ENCODE assay signal across 7 mouse cellular contexts in the genomic region with DNA sequence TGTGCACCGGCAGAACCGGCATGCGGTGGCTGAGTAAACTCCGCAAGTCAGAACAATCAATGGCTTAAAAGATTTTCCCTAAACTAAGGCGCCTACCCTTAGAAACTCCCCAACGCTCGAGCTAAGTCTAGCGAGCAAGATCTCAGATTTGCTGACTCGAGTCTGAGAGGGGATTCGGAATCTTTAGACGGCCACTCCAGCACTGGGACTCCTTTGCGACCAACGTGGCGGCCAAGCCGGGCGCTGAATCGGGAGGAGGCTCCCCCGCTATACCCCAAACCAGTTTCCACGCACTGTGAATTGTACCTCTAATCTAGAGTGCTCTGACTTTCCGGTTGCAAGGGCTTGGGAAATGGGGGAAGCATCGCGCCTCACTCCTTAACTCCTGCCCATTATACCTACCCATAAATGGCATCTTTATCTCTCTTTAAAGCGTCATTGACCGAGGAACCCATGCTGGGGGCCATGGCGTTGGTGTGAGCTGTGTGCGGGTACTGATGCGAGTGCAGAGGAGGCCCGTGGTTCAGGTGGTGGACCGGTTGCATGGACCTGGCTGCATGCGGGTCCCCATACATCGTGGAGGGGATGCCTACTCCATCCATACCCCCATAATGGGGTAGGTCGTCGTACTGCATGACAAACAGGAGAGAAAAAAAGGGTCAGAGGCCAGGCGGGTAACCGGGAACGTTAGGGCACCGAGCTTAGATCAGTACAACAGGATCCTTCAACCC. TPM values are rescaled to one million over a fixed set of nuclear protein-coding genes. Genes with fewer than 3 reads are reported as not detected.
DNase-seq lines count a peak whose midpoint lies in the region; ATAC-seq and TF ChIP-seq lines count a peak whose summit lies in the region.

No protein-coding gene starts in this region.

- H3K27ac ChIP-seq in lung, embryonic 14.5 days (ENCODE audit: low read depth), result peak overlapping the region; percentile 100
- no peak overlapping the region for H3K27ac ChIP-seq in liver, embryonic 14.5 days
- peak overlapping the region; percentile 100 for H3K27ac ChIP-seq in stomach, embryonic 14.5 days (ENCODE audit: low read length)

- H3K4me2 ChIP-seq in lung, embryonic 14.5 days, result peak overlapping the region; percentile 62
- H3K4me2 ChIP-seq in liver, embryonic 14.5 days (ENCODE audit: low read depth), result peak overlapping the region; percentile 77
- peak overlapping the region; percentile 58 for H3K4me2 ChIP-seq in stomach, embryonic 14.5 days (replicated peaks; ENCODE audit: low read depth, low read length)

- H3K27me3 ChIP-seq in lung, embryonic 14.5 days (ENCODE audit: insufficient read depth, low read length), result no peaks in the 10 kb centered on the region
- peaks cover 59% of the 10 kb centered on the region for H3K27me3 ChIP-seq in liver, embryonic 14.5 days (ENCODE audit: control insufficient read depth, insufficient read depth, low read length)
- no peaks in the 10 kb centered on the region for H3K27me3 ChIP-seq in stomach, embryonic 14.5 days (ENCODE audit: control insufficient read depth, insufficient read depth, low read length)

- H3K36me3 ChIP-seq in lung, embryonic 14.5 days (ENCODE audit: insufficient read depth), result peaks cover 41% of the 10 kb centered on the region
- no peaks in the 10 kb centered on the region for H3K36me3 ChIP-seq in liver, embryonic 14.5 days (replicated peaks; ENCODE audit: control insufficient read depth, insufficient read depth, low read depth)
- H3K36me3 ChIP-seq in stomach, embryonic 14.5 days (ENCODE audit: control insufficient read depth, insufficient read depth, low read length), result peaks cover 30% of the 10 kb centered on the region

- under 1% methylated on average over 37 of the region's 37 CpGs for WGBS in lung, embryonic 14.5 days
- under 1% methylated on average over 37 of the region's 37 CpGs for WGBS in liver, embryonic 14.5 days (ENCODE audit: insufficient replicate concordance)
- WGBS in stomach, embryonic 14.5 days, result 1% methylated on average over 37 of the region's 37 CpGs

- TF ChIP-seq EP300 in liver, embryonic 14.5 days (IDR thresholded peaks at IDR 0.05; ENCODE audit: low read depth), result no peak

- no peaks in the 10 kb centered on the region for H3K9me3 ChIP-seq in lung, embryonic 14.5 days (ENCODE audit: low read depth, low read length)
- H3K9me3 ChIP-seq in liver, embryonic 14.5 days (ENCODE audit: control insufficient read depth, low read length), result no peaks in the 10 kb centered on the region
- no peaks in the 10 kb centered on the region for H3K9me3 ChIP-seq in stomach, embryonic 14.5 days (ENCODE audit: control insufficient read depth, low read depth, low read length)

- intact Hi-C loops in heart, postnatal 14 days (cut with DNase I), result loop anchor here (5.0 kb wide), 2 partner anchors 69 to 1329 kb away; no protein-coding TSS in a partner anchor

- DNase-seq in lung, embryonic 14.5 days, result peak; percentile 57
- no peak for DNase-seq in lung, postnatal 36 days
- DNase-seq in embryo, embryonic 11 days, result peak; percentile 66
- DNase-seq in heart, postnatal 14 days, result peak; percentile 29 to 43
- DNase-seq in liver, embryonic 14.5 days (ENCODE audit: low read depth in 3 of 3, low spot score in 3 of 3), result no peak
- DNase-seq in gastrocnemius, postnatal 25 days, result no peak

- H3K4me3 ChIP-seq in lung, embryonic 14.5 days (ENCODE audit: low read depth, low read length), result peak overlapping the region; percentile 62
- peak overlapping the region; percentile 52 to 53 for H3K4me3 ChIP-seq in liver, embryonic 14.5 days (ENCODE audit: insufficient read depth in 1 of 2, low read depth in 2 of 2, low read length in 2 of 2)
- peak overlapping the region; percentile 46 for H3K4me3 ChIP-seq in stomach, embryonic 14.5 days (ENCODE audit: low read depth, low read length)

- ATAC-seq in lung, embryonic 14.5 days (ENCODE audit: insufficient read depth), result no peak
- ATAC-seq in liver, embryonic 14.5 days (ENCODE audit: insufficient read depth), result no peak
- ATAC-seq in stomach, embryonic 14.5 days (ENCODE audit: insufficient number of reproducible peaks, insufficient read depth, low FRiP score, low read depth), result no peak

- peak overlapping the region; percentile 86 for H3K9ac ChIP-seq in lung, embryonic 14.5 days
- peak overlapping the region; percentile 45 for H3K9ac ChIP-seq in liver, embryonic 14.5 days (replicated peaks)
- peak overlapping the region; percentile 100 for H3K9ac ChIP-seq in stomach, embryonic 14.5 days (replicated peaks; ENCODE audit: low read depth, low read length)

- no peaks in the 10 kb centered on the region for H3K4me1 ChIP-seq in lung, embryonic 14.5 days (ENCODE audit: insufficient read depth)
- H3K4me1 ChIP-seq in liver, embryonic 14.5 days (replicated peaks; ENCODE audit: control insufficient read depth in 2 of 2, insufficient read depth in 2 of 2, low read length in 1 of 2), result peaks cover 0 to 6% of the 10 kb centered on the region in 2 experiments; a peak in 1 of 4 replicates
- peaks cover 11% of the 10 kb centered on the region; the same call in 1 of the 2 replicates for H3K4me1 ChIP-seq in stomach, embryonic 14.5 days (ENCODE audit: control insufficient read depth, insufficient read depth, low read length)

- no peak for TF ChIP-seq CTCF in lung, embryonic 14.5 days (IDR thresholded peaks at IDR 0.05; ENCODE audit: low read depth)
- no peak for TF ChIP-seq CTCF in liver, embryonic 14.5 days (IDR thresholded peaks at IDR 0.05; ENCODE audit: low read depth)

RNA-seq across cellular contexts. Expression of a gene that starts 2.9 kb away (rescaled TPM):
- polyA plus RNA-seq in lung, embryonic 14.5 days (2014; fragmentation: Nextera tagmentation; extraction: Ambion mirVana), result 122 and 132 TPM in 2 replicates
- total RNA-seq in heart, postnatal 14 days (2021), result 10 to 100 TPM; 30.1 to 33.9 TPM
- polyA plus RNA-seq in liver, embryonic 14.5 days (2012; rRNA removed), result 4.8 and 6.2 TPM in 2 replicates
- 5.6 and 5.8 TPM in 2 replicates for polyA plus RNA-seq in liver, embryonic 14.5 days (2014; fragmentation: Nextera tagmentation; extraction: Ambion mirVana)
- 151 and 155 TPM in 2 replicates for polyA plus RNA-seq in stomach, embryonic 14.5 days (2014; fragmentation: Nextera tagmentation; extraction: Ambion mirVana)
- total RNA-seq in gastrocnemius, postnatal 25 days (2021), result 1 to 10 TPM; 2.7 to 4.0 TPM

Comparison
In these comparisons a context has a peak if more than half of its experiments do, and no peak if none do; other contexts are left out.
1. DNase-seq: peak in lung, embryonic 14.5 days (single experiment), embryo, embryonic 11 days (single experiment) and heart, postnatal 14 days (2 of 2); none in lung, postnatal 36 days (single experiment), liver, embryonic 14.5 days (0 of 3) and gastrocnemius, postnatal 25 days (single experiment).
2. H3K9ac ChIP-seq: peak in every context shown above with its lines; median percentile 100 in stomach, embryonic 14.5 days; 86 in lung, embryonic 14.5 days; 45 in liver, embryonic 14.5 days.
3. RNA of a gene that starts 2.9 kb away (polyA plus RNA-seq): 151 to 155 TPM in stomach, embryonic 14.5 days and 122 to 132 TPM in lung, embryonic 14.5 days; 4.8 to 6.2 TPM in liver, embryonic 14.5 days; every median in the first group is over 10 times any median in the second.
4. Peak in every context shown above with its lines, with median percentiles within 50 percentile points of each other: H3K4me2 ChIP-seq and H3K4me3 ChIP-seq.